Mouse (Mus musculus): ENCODE results near the gene Tdrd1.

DNA sequence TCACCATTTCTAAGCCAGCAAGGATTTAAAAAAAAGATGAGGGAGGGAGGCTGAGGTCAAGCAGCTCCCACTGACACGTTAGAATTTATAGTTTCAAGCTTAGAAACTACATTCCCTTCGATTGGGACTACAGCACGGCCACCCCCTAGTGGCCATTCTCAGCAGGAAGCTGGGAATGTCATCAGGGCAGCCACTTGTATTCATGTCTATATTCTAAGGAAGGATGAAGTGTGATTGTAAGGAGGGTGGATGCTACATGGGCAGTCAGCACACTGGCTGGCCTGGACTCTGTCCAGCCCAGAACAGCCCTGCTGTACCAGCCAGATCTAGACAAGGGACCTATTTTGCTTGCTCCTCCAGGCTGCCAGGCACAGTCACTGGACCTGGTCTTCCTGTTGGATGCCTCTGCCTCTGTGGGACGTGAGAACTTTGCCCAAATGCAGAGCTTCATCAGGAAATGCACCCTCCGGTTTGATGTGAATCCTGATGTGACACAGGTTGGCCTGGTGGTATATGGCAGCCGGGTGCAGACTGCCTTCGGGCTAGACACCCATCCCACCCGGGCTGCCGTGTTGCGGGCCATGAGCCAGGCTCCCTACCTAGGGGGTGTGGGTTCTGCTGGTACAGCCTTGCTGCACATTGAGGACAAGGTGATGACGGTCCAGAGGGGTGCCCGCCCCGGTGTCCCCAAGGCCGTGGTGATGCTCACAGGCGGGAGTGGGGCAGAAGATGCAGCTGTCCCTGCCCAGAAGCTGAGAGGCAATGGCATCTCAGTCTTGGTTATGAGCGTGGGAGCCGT is 82.7 kb downstream of the Tdrd1 start:
- TF ChIP-seq CTCF (conservative IDR thresholded peaks at IDR 0.05; ENCODE audit: insufficient read depth, insufficient read length, low read depth, low read length) (peak; percentile 85), POLR2A (IDR thresholded peaks at IDR 0.05; ENCODE audit: low read depth, low read length) (no peak)
